ENCODE assay signal across 9 mouse cellular contexts in the genomic region with DNA sequence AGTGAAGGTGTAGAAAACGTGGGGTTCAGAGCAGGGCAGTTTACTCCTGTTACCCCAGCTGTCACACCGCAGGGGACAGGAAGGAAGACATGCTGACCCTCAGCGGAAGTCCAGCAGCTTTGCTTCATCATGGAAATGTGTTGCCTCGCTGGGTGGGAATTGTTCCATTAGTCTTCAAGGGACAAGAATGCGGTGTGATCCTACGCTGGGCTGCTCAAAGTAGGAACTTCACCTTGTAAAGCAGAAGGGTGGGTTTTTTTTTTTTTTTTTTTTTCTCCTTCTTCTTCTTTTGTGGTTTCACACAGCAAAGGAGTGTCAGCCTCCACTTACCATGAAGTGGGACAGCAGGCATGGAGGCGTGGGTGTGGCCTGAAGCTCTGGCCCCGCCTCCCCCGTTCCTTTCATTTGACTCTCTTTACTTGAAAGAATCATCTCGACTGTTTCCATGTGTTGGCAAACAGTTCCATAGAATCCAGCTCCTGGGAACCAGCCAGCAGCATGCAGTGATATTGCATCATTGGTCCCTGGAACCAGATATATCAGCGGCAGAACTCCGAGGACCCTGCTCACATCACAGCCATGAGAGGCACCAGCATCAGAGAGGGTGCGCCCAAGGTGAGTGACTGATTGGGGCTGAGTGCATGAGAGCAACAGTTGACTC. TPM values are rescaled to one million over a fixed set of nuclear protein-coding genes. Genes with fewer than 3 reads are reported as not detected.
A peak's percentile ranks its signal among the peaks of the same experiment; 100 is the strongest.
DNase-seq lines count a peak whose midpoint lies in the region; ATAC-seq and TF ChIP-seq lines count a peak whose summit lies in the region.
"Had no signal": no experiment of that assay in that cellular context is flagged by ENCODE, and none has a peak within 500 bp of the region (broad histone marks: within the 10 kb centered on the region; RNA-seq: fewer than 3 reads in every experiment).

A gene (plus strand): TSS at position 404 of the 661 bp plus-strand sequence.

- H3K4me3 ChIP-seq in layer of hippocampus, adult 2 months: no peak within 1 kb of the TSS
- H3K4me3 ChIP-seq in lung, embryonic 16.5 days (ENCODE audit: low read length): peak within 1 kb of the TSS; percentile 36
- H3K4me3 ChIP-seq: limb, embryonic 12.5 days had no signal

- no peak for DNase-seq in layer of hippocampus, adult 2 months (ENCODE audit: low spot score in 2 of 2)
- DNase-seq in layer of hippocampus, postnatal 36 days: no peak
- DNase-seq in thymus, postnatal 10 days (ENCODE audit: low spot score in 2 of 2): peak; percentile 56 to 68
- no peak for DNase-seq in embryo, embryonic 9.5 days (ENCODE audit: extremely low spot score)
- no peak for DNase-seq in ovary, adult 18-20 months (ENCODE audit: low spot score)
- no peak for DNase-seq in left cerebral cortex, adult 8-10 months (ENCODE audit: low spot score in 2 of 2)

- peak within 1 kb of the TSS; percentile 68 for H3K27ac ChIP-seq in layer of hippocampus, adult 2 months
- H3K27ac ChIP-seq in lung, embryonic 16.5 days (ENCODE audit: low read length): peak within 1 kb of the TSS; percentile 21; the same call in 1 of the 2 replicates
- H3K27ac ChIP-seq: limb, embryonic 12.5 days had no signal

- no peak for TF ChIP-seq CTCF in layer of hippocampus, adult 2 months (conservative IDR thresholded peaks at IDR 0.05)

- ATAC-seq in granulocyte monocyte progenitor cell, adult 5-6 weeks (replicated peaks; ENCODE audit: poor library complexity, severe bottlenecking): peak; percentile 81
- peak; percentile 83 for ATAC-seq in lung, embryonic 16.5 days (ENCODE audit: low read depth)

- no peaks in the 10 kb centered on the region for H3K9me3 ChIP-seq in lung, embryonic 16.5 days (ENCODE audit: control insufficient read depth, low read length)
- H3K9me3 ChIP-seq: limb, embryonic 12.5 days had no signal

- H3K27me3 ChIP-seq in lung, embryonic 16.5 days (ENCODE audit: control insufficient read depth, insufficient read depth, low read depth, low read length): no peaks in the 10 kb centered on the region

- peak within 1 kb of the TSS; percentile 41 for H3K4me2 ChIP-seq in lung, embryonic 16.5 days (ENCODE audit: low read depth, low read length)
- H3K4me2 ChIP-seq: limb, embryonic 12.5 days had no signal

- peak within 1 kb of the TSS; percentile 25; the same call in 1 of the 2 replicates for H3K9ac ChIP-seq in lung, embryonic 16.5 days (ENCODE audit: low read length)
- H3K9ac ChIP-seq: limb, embryonic 12.5 days had no signal

- no peaks in the 10 kb centered on the region for H3K36me3 ChIP-seq in lung, embryonic 16.5 days (ENCODE audit: control insufficient read depth, insufficient read depth, low read length)
- H3K36me3 ChIP-seq: limb, embryonic 12.5 days had no signal

- peaks cover 4% of the 10 kb centered on the region for H3K4me1 ChIP-seq in lung, embryonic 16.5 days (replicated peaks; ENCODE audit: control insufficient read depth, insufficient read depth, low read length)
- H3K4me1 ChIP-seq: limb, embryonic 12.5 days had no signal

- WGBS in lung, embryonic 16.5 days: 18% methylated on average over 13 of the region's 13 CpGs

RNA-seq across cellular contexts. Expression of the gene that starts here (rescaled TPM):
- under 1 TPM; 0.47 to 0.61 TPM for total RNA-seq in layer of hippocampus, adult 2 months (2021)
- under 1 TPM; 0.35 TPM for total RNA-seq in layer of hippocampus, postnatal 36 days (2021)
- total RNA-seq in granulocyte monocyte progenitor cell, adult 5-6 weeks (2014; fragmentation: Nextera tagmentation): 0.41 and 0.64 TPM in 2 replicates
- 0.93 and 1.4 TPM in 2 replicates for total RNA-seq in granulocyte monocyte progenitor cell, adult 5-6 weeks (2017)
- polyA plus RNA-seq in lung, embryonic 16.5 days (2015; fragmentation: Nextera tagmentation; extraction: Ambion mirVana): 9.0 and 11.8 TPM in 2 replicates
- total RNA-seq in left cerebral cortex, adult 8-10 months (2022): under 1 TPM; 0.19 to 0.46 (median 0.37) TPM

Comparison
In these comparisons a context has a peak if more than half of its experiments do, and no peak if none do; other contexts are left out.
1. DNase-seq: peak in thymus, postnatal 10 days (2 of 2); none in layer of hippocampus, adult 2 months (0 of 2), layer of hippocampus, postnatal 36 days (0 of 2), embryo, embryonic 9.5 days (single experiment), ovary, adult 18-20 months (single experiment) and left cerebral cortex, adult 8-10 months (0 of 2).